Mouse (Mus musculus): Measurements from ENCODE around the gene Gm8720.
"Not testable (repeated sequence)": the region's sequence is repeated elsewhere in the genome, so short reads cannot be mapped to it uniquely, and the experiment has no call there.

The Gm8720 gene

GRCm38 (mm10) chr7:23067356-23067755 lies at the start of gene Gm8720:
Gene Gm8720 (minus strand): TSS chr7:23067456.
- DNase-seq (ENCODE audit: low spot score): not testable (repeated sequence)

GRCm38 (mm10) chr7:23055240-23055639 lies 12.0 kb downstream of the Gm8720 start, which contains the start of gene Vmn1r163:
Gene Vmn1r163 (plus strand): TSS chr7:23055540.
- not testable (repeated sequence) for DNase-seq (ENCODE audit: low spot score)

- DNase-seq (ENCODE audit: low spot score): not testable (repeated sequence)
These were observed 47.4 kb downstream of the Gm8720 start, which contains the start of gene Gm4216 for GRCm38 (mm10) chr7:23019823-23020222. Gene Gm4216 (minus strand): TSS chr7:23019923.

Measured in T-cell, adult 2 months (primary cell).